Mouse (Mus musculus): ENCODE data around the gene Gm5039.
"Not testable (repeated sequence)": the region's sequence is repeated elsewhere in the genome, so short reads cannot be mapped to it uniquely, and the experiment has no call there.

DNA sequence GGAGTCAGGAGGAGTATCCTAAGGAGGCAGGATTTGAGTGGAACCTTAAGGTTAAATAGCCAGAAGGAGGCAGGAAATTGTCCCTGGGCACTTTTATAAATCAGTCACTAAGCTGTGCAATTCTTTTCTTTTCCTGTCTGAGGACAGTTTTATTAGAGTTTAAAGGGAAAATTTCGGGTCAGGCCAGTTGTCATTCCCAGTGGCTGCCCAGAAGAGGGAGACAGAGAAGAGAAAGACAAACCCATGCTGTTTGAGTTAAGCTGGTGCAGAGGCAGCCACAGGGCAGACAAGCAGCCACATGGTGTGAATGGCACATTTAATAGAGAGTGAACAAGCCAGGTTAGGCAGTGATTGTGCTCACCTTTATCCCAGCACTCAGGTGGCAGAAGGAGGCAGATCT is 46.5 kb upstream of the Gm5039 start:
- not testable (repeated sequence) for TF ChIP-seq POLR2A (IDR thresholded peaks at IDR 0.05; ENCODE audit: low read depth, low read length); CTCF (IDR thresholded peaks at IDR 0.05; ENCODE audit: borderline replicate concordance, insufficient read depth, low read length)
